Mouse (Mus musculus) E14TG2a.4 (cell line): ENCODE measurements around the gene Tpra1.

Source experiments
- CTCF ChIP-seq: conservative IDR thresholded peaks from 2 replicates; pipeline ENCODE4 v1.5.1; 2014; ENCODE audit warnings: low read length
- NANOG ChIP-seq: IDR thresholded peaks from 2 replicates; pipeline ENCODE4 v1.6.1; 2014; ENCODE audit warnings: borderline replicate concordance, low read length, mixed read lengths

- TF ChIP-seq CTCF (no peak), NANOG (no peak)
These were observed 12.7 kb downstream of the Tpra1 start for GRCm38 (mm10) chr6:88914799-88915198.
